Mouse (Mus musculus) cerebellum, postnatal 10 days (tissue): ENCODE results near the gene Vmn2r45.
"Not testable (repeated sequence)": the region's sequence is repeated elsewhere in the genome, so short reads cannot be mapped to it uniquely, and the experiment has no call there.

Experiments
- DNase-seq, 2 experiments: peaks; one replicate each; pipeline ENCODE4 v3.0.0; 2021; ENCODE audit warnings: mixed read lengths in 2 of 2

Gene Vmn2r45

DNA sequence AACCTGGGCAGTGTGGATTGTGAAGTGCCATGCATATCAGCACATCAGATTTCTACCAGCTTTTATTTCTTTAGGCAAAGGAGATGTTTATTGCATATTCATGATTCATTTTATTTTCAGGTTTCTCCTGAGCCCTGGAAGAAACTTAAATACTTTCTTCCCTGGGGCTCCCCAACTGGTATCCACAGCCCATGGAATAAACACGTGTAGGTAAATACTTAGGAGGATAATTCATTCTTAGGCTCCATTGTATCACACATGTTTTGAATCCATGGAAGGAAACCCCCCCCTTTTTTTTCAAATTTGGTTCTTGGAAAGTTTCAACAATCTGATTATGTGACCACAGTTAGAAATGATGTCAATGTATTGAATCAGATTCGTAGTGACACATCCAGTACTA, at the start of gene Vmn2r45:
Vmn2r45 (minus strand) TSS at position 101 of the 400 bp plus-strand sequence.
- not testable (repeated sequence) for DNase-seq
